Mouse (Mus musculus): Measurements from ENCODE around the gene Gm26558. TPM values are rescaled to one million over a fixed set of nuclear protein-coding genes. Genes with fewer than 3 reads are reported as not detected.

The Gm26558 gene
- not detected for polyA plus RNA-seq (2014; fragmentation: Illumina TruSeq; extraction: RNeasy Lipid Tissue Mini Kit (QIAGEN cat#74804); ENCODE audit: low read depth, low replicate concordance)

DNA sequence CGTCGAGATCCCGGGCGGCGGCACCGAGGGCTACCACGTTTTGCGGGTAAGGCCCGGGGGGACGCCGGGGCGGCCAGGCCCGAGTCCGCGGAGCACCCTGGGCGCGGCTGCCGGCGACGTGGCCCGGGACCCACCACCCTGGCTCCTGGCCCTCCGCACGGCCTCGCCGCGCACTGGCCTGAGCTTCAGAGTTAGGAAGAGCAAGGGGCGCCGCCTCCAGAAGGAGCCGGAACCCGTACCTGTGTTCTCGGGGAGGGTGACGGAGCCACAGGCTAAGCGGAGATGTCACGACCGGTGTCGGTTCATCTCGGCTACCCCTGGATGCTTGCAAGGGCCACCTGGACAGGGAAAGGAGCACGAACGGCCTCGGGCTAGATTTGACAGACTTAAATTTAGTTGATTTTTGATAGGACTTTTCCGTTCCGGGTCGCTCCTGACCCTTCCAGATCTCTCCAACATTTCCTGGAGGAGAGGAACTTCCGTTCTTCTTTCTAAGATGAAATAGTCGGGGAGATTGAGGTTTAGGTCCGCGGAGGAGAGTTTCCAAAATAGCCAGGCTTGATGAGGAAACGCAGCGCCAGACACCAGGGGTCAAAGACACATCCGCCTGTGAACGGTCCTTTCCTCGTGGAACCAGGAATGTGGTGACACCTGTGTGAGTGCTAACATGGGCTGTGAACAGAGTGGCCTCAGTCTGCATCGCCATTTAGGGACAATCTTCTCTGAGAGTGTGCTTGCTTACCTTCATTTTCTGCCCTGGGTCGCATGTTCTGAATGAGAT is at the start of gene Gm26558:
TSS of gene Gm26558 (minus strand) at position 394 of the 781 bp plus-strand sequence.

DNA sequence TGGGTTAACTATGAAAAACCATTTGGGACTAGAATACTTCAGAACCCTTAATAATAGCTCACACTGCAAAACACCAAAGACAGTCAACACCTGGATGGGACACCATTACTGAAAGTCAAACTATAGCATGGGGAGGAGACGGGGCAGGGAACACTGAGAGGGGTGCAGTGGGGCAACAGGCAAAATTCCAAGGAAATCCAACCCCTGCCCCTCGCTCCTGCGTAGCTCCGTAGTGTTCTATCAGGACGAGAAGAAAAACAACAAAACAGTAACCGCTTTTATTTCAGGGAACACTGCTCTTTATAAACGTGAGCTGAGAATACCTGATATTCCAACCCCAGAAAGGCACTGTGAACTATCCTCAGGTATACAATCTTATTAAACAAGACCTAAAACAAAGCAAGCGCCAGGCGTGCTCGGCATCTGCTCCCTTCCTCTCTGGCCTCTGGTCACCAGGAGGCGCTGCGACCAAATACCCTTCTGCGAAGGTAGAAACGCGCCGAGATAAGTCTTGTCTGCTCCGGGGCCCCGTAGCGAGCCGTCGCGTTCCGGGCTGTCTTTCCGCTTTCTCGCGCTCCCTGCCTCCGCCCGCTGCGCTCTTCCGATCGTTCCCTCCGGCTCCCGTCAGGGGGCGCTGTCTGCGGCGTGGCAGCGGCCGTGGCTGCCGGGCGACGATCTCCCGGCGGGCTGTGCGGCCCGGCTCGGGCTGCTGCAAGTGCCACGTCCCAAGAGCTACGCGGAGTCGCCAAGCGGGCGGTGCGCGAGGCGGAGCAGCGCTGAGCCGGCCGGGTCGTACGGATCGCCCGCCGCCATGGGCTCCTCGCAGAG is 807 bp downstream of the Gm26558 start, which contains the start of gene Gorasp2:
TSS of gene Gorasp2 (plus strand) at position 690 of the 828 bp plus-strand sequence.

Other genes with a start within 250 kb of the Gm26558 start
- 1.8 TPM for gene Sp5, start 187.2 kb downstream of the Gm26558 start, polyA plus RNA-seq (2014; fragmentation: Illumina TruSeq; extraction: RNeasy Lipid Tissue Mini Kit (QIAGEN cat#74804); ENCODE audit: low read depth, low replicate concordance)
- gene Erich2, start 153.3 kb downstream of the Gm26558 start, polyA plus RNA-seq (2014; fragmentation: Illumina TruSeq; extraction: RNeasy Lipid Tissue Mini Kit (QIAGEN cat#74804); ENCODE audit: low read depth, low replicate concordance), result 6.5 TPM
- gene Gad1, start 109.0 kb downstream of the Gm26558 start, polyA plus RNA-seq (2014; fragmentation: Illumina TruSeq; extraction: RNeasy Lipid Tissue Mini Kit (QIAGEN cat#74804); ENCODE audit: low read depth, low replicate concordance), result 1.1 TPM
- 123 TPM for gene Gorasp2, start 532 bp downstream of the Gm26558 start, polyA plus RNA-seq (2014; fragmentation: Illumina TruSeq; extraction: RNeasy Lipid Tissue Mini Kit (QIAGEN cat#74804); ENCODE audit: low read depth, low replicate concordance)
- 47.8 TPM for gene Tlk1, start 163.6 kb upstream of the Gm26558 start, polyA plus RNA-seq (2014; fragmentation: Illumina TruSeq; extraction: RNeasy Lipid Tissue Mini Kit (QIAGEN cat#74804); ENCODE audit: low read depth, low replicate concordance)

All from adipose tissue, adult 10 weeks (tissue).